Mouse (Mus musculus): Measurements from ENCODE around the gene Car11. TPM values are rescaled to one million over a fixed set of nuclear protein-coding genes. Genes with fewer than 3 reads are reported as not detected.

The Car11 gene
- total and polyA plus RNA-seq, 3 experiments, result 0.77 to 1.5 TPM; not detected in 1

DNA sequence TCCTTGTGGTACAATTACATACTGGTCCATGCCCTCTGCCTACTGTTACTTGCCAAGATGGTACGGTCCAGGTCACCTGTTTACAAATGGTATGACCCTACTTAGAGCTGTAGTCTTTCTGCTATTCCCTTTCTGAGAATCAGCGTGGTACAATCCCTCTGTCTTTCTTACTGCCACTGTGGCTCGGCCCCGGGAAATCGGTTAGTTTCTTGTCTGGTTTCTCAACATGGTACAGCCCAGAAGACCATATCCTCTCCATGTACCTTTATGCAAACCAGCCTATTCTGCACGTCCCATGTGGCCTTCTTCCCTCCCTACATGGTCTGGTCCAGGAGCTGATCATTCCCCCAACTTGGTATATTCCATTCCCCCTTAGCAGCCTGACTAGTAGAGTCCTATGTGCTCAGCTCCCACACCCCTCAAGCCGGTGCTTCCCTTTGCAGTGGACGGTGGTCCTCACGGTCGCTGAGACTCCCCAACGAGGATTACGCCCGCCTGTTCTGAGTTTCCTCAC lies 4.5 kb downstream of the Car11 start (continued):
- peak; percentile 54 for TF ChIP-seq TBP (IDR thresholded peaks at IDR 0.05; ENCODE audit: low read depth, low read length)
- peak; percentile 32; the same call in 1 of the 2 replicates for TF ChIP-seq ETS1 (IDR thresholded peaks at IDR 0.05; ENCODE audit: low read depth, low read length)
- TF ChIP-seq HCFC1 (IDR thresholded peaks at IDR 0.05; ENCODE audit: low read depth, low read length), result peak; percentile 55
- TF ChIP-seq POLR2AphosphoS5 (IDR thresholded peaks at IDR 0.05; ENCODE audit: borderline replicate concordance, low read depth, low read length), result no peak
- TF ChIP-seq BHLHE40 (IDR thresholded peaks at IDR 0.05; ENCODE audit: borderline replicate concordance, low read depth, low read length), result no peak
- peak; percentile 48; the same call in 1 of the 2 replicates for TF ChIP-seq NELFE (IDR thresholded peaks at IDR 0.05; ENCODE audit: low read depth, low read length)
- TF ChIP-seq CHD2 (IDR thresholded peaks at IDR 0.05; ENCODE audit: low read length), result no peak
- TF ChIP-seq KAT2A (conservative IDR thresholded peaks at IDR 0.05; ENCODE audit: low read depth, low read length), result no peak
- TF ChIP-seq ZNF384 (IDR thresholded peaks at IDR 0.05; ENCODE audit: low read depth, low read length), result no peak
- TF ChIP-seq E2F4 (IDR thresholded peaks at IDR 0.05; ENCODE audit: borderline replicate concordance, low read depth, low read length), result no peak
- TF ChIP-seq ELF1 (IDR thresholded peaks at IDR 0.05; ENCODE audit: low read depth, low read length), result no peak; the same call in 1 of the 2 replicates

DNA sequence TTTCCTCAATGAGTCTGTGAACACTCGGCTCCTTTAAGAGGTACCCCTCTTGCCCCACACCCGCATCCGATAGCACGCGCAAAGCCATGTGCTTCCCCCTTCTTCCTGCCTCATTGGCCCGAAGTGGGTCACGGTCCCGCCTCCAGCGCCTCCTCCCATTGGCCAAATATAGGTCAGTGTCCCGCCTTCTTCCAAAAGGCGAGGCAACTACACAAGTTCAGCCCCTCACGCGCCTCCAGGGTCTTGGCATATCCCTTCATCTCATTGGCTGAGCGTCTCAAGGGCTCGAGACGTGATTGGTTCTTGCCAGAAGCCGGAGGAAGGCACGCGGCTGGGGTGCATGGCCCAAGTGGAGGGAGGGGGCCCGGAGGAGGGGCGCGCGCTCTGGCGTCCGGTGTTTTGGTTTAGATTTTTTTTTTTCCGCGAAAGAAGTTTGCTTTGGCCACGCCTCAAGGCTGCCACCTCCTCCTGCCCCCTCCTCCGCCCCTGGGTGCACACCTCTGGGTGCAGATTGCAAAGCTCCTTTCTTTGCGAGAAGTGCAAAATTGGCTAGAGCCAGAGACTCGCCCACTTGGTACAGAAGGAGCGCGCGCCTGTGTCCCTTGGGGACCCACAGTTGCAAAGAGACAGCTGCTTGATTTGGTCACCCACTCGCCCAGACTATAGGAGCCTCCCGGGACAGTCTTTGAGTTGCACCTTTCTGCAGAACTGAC lies 5.2 kb downstream of the Car11 start, which contains the start of gene Dbp:
Dbp (plus strand) TSS at position 359 of the 713 bp plus-strand sequence.
- DNase-seq (ENCODE audit: low read depth, low spot score), result peak; percentile 99
- H3K27ac ChIP-seq (ENCODE audit: control insufficient read depth, low read depth, low read length), result peak within 1 kb of the TSS; percentile 82
- H3K9me3 ChIP-seq (replicated peaks; ENCODE audit: insufficient read depth, low read length), result no peaks in the 10 kb centered on the region
- TF ChIP-seq SIN3A (IDR thresholded peaks at IDR 0.05; ENCODE audit: low read length) (peak; percentile 97), CHD2 (IDR thresholded peaks at IDR 0.05; ENCODE audit: low read length) (peak; percentile 73), MAZ (IDR thresholded peaks at IDR 0.05; ENCODE audit: low read depth, low read length) (peak; percentile 98), HCFC1 (IDR thresholded peaks at IDR 0.05; ENCODE audit: low read depth, low read length) (peak; percentile 81), JUND (IDR thresholded peaks at IDR 0.05; ENCODE audit: low read depth, low read length) (no peak), BHLHE40 (IDR thresholded peaks at IDR 0.05; ENCODE audit: borderline replicate concordance, low read depth, low read length) (peak; percentile 83), RCOR1 (IDR thresholded peaks at IDR 0.05; ENCODE audit: low read depth, low read length) (no peak), USF2 (IDR thresholded peaks at IDR 0.05; ENCODE audit: borderline replicate concordance in 1 of 2, insufficient read depth in 1 of 2, low read depth in 1 of 2, low read length in 2 of 2) (no peak; a peak in 1 of 4 replicates), CHD1 (IDR thresholded peaks at IDR 0.05; ENCODE audit: low read depth, low read length) (no peak), MXI1 (IDR thresholded peaks at IDR 0.05; ENCODE audit: low read depth, low read length) (peak; percentile 94), ZC3H11A (IDR thresholded peaks at IDR 0.05; ENCODE audit: low read depth, low read length) (no peak), USF1 (IDR thresholded peaks at IDR 0.05; ENCODE audit: low read depth, low read length) (peak; percentile 87), NRF1 (IDR thresholded peaks at IDR 0.05; ENCODE audit: insufficient read depth, low read depth, low read length, poor library complexity, severe bottlenecking) (peak; percentile 42; the same call in 1 of the 2 replicates), MYC (IDR thresholded peaks at IDR 0.05; ENCODE audit: low read depth, low read length) (peak; percentile 98), POLR2AphosphoS5 (IDR thresholded peaks at IDR 0.05; ENCODE audit: borderline replicate concordance, low read depth, low read length) (no peak), ZMIZ1 (IDR thresholded peaks at IDR 0.05; ENCODE audit: low read depth, low read length) (0 out of 2 replicates have a peak, but pooled peaks have one; percentile 21), NELFE (IDR thresholded peaks at IDR 0.05; ENCODE audit: low read depth, low read length) (peak; percentile 21; the same call in 1 of the 2 replicates), ETS1 (IDR thresholded peaks at IDR 0.05; ENCODE audit: low read depth, low read length) (peak; percentile 57), ZNF384 (IDR thresholded peaks at IDR 0.05; ENCODE audit: low read depth, low read length) (peak; percentile 94), KAT2A (conservative IDR thresholded peaks at IDR 0.05; ENCODE audit: low read depth, low read length) (peak; percentile 57), E2F4 (IDR thresholded peaks at IDR 0.05; ENCODE audit: borderline replicate concordance, low read depth, low read length) (peak; percentile 77; the same call in 1 of the 2 replicates), MAX (IDR thresholded peaks at IDR 0.05; ENCODE audit: low read length) (peak; percentile 98), TCF12 (IDR thresholded peaks at IDR 0.05; ENCODE audit: low read depth, low read length) (0 out of 2 replicates have a peak, but pooled peaks have one; percentile 18)
- peaks cover 7% of the 10 kb centered on the region for H3K79me2 ChIP-seq (ENCODE audit: control insufficient read depth, insufficient read depth, low read length, poor library complexity)
- H3K4me3 ChIP-seq (ENCODE audit: control insufficient read depth in 1 of 2, insufficient read depth in 1 of 2, low read depth in 2 of 2, low read length in 2 of 2), result peak within 1 kb of the TSS; percentile 82 to 85
- H3K9ac ChIP-seq (ENCODE audit: control insufficient read depth, low read depth, low read length, poor library complexity, severe bottlenecking), result peak within 1 kb of the TSS; percentile 98
- peaks cover 0 to 5% of the 10 kb centered on the region in 2 experiments; a peak in 2 of 4 replicates for H3K36me3 ChIP-seq (ENCODE audit: control insufficient read depth in 1 of 2, insufficient read depth in 2 of 2, low read length in 2 of 2)
- H3K4me1 ChIP-seq (ENCODE audit: control insufficient read depth in 1 of 2, insufficient read depth in 2 of 2, low read length in 2 of 2), result peaks cover 0 to 18% of the 10 kb centered on the region in 2 experiments; a peak in 2 of 4 replicates
- peaks cover 0 to under 1% of the 10 kb centered on the region in 2 experiments; a peak in 1 of 4 replicates for H3K27me3 ChIP-seq (ENCODE audit: control insufficient read depth in 1 of 2, insufficient read depth in 2 of 2, low read length in 2 of 2)

Data from MEL (cell line).